23 mouse cellular contexts compared by ENCODE assay signal in genomic region chr13:55983851-55984250, GRCm38 (mm10).
DNase-seq lines count a peak whose midpoint lies in the region; ATAC-seq and TF ChIP-seq lines count a peak whose summit lies in the region.
"Had no signal": no experiment of that assay in that cellular context is flagged by ENCODE, and none has a peak within 500 bp of the region (broad histone marks: within the 10 kb centered on the region; RNA-seq: fewer than 3 reads in every experiment).

No protein-coding gene starts in this region.

- H3K4me3 ChIP-seq in kidney, postnatal 0 days (replicated peaks; ENCODE audit: low read depth, low read length) = no peak overlapping the region
- H3K4me3 ChIP-seq in midbrain, embryonic 14.5 days (replicated peaks; ENCODE audit: low read depth, low read length) = no peak overlapping the region
- no peak overlapping the region for H3K4me3 ChIP-seq in midbrain, embryonic 13.5 days (replicated peaks)
- no peak overlapping the region for H3K4me3 ChIP-seq in intestine, postnatal 0 days (ENCODE audit: low read depth, low read length)
- H3K4me3 ChIP-seq: embryonic facial prominence, embryonic 12.5 days; forebrain, embryonic 13.5 days; heart, embryonic 13.5 days; hindbrain, embryonic 12.5 days had no signal

- POLR2A ChIA-PET in Patski (lab: Charles Lee) = no interaction called here

- no peaks in the 10 kb centered on the region for H3K4me1 ChIP-seq in kidney, postnatal 0 days (replicated peaks; ENCODE audit: insufficient read depth, low read length)
- peaks cover 12% of the 10 kb centered on the region; the same call in 1 of the 2 replicates for H3K4me1 ChIP-seq in midbrain, embryonic 14.5 days (ENCODE audit: control insufficient read depth, insufficient read depth, low read length)
- peaks cover 24% of the 10 kb centered on the region for H3K4me1 ChIP-seq in midbrain, embryonic 13.5 days (replicated peaks)
- H3K4me1 ChIP-seq in intestine, postnatal 0 days (replicated peaks; ENCODE audit: control insufficient read depth, insufficient read depth, low read length) = no peaks in the 10 kb centered on the region

- H3K9ac ChIP-seq in kidney, postnatal 0 days (ENCODE audit: low read depth, low read length) = no peak overlapping the region
- H3K9ac ChIP-seq in midbrain, embryonic 14.5 days (replicated peaks; ENCODE audit: low read length) = no peak overlapping the region
- H3K9ac ChIP-seq in midbrain, embryonic 13.5 days (replicated peaks) = no peak overlapping the region
- no peak overlapping the region for H3K9ac ChIP-seq in intestine, postnatal 0 days (ENCODE audit: low read depth, low read length)
- H3K9ac ChIP-seq: embryonic facial prominence, embryonic 12.5 days; forebrain, embryonic 13.5 days; heart, embryonic 13.5 days; hindbrain, embryonic 12.5 days had no signal

- no peaks in the 10 kb centered on the region for H3K27me3 ChIP-seq in kidney, postnatal 0 days (ENCODE audit: insufficient read depth, low read length)
- H3K27me3 ChIP-seq in midbrain, embryonic 14.5 days (ENCODE audit: control insufficient read depth, insufficient read depth, low read length) = peaks cover 6% of the 10 kb centered on the region; the same call in 1 of the 2 replicates
- H3K27me3 ChIP-seq in midbrain, embryonic 13.5 days = peaks cover 38% of the 10 kb centered on the region
- H3K27me3 ChIP-seq in Patski = no peaks in the 10 kb centered on the region
- no peaks in the 10 kb centered on the region for H3K27me3 ChIP-seq in intestine, postnatal 0 days (replicated peaks; ENCODE audit: control insufficient read depth, insufficient read depth, low read length)

- DNase-seq in embryo, embryonic 11 days = peak; percentile 20
- no peak for DNase-seq in embryo, embryonic 9.5 days (ENCODE audit: extremely low spot score)
- no peak for DNase-seq in kidney, postnatal 0 days (ENCODE audit: low spot score)
- DNase-seq in kidney, postnatal 4 days = no peak
- peak; percentile 29 for DNase-seq in midbrain, embryonic 14.5 days
- DNase-seq in Patski (ENCODE audit: low read depth, low spot score) = no peak
- DNase-seq: adrenal gland, postnatal 25 days; B cell, adult 2 months; cerebellum, adult 2 months; cerebellum, postnatal 10 days; gastrocnemius, postnatal 36 days; heart, adult 11 months; heart, postnatal 36 days had no signal

- in situ Hi-C loops in Patski (cut with MboI; ENCODE audit: low pct_unique_long_range_greater_than_20kb) = no loop called here

- no peak for ATAC-seq in kidney, postnatal 0 days (replicated peaks; ENCODE audit: low FRiP score, low read depth)
- no peak for ATAC-seq in midbrain, embryonic 14.5 days (ENCODE audit: low FRiP score, low TSS enrichment)
- no peak for ATAC-seq in midbrain, embryonic 13.5 days
- peak; percentile 47 for ATAC-seq in Patski
- no peak for ATAC-seq in intestine, postnatal 0 days
- ATAC-seq: activated CD4-positive, CD25-positive, alpha-beta regulatory T cell, adult 4 months; CD4-positive, CD25-positive, alpha-beta regulatory T cell, adult 4 months; forebrain, embryonic 13.5 days; hindbrain, embryonic 16.5 days had no signal

- WGBS in kidney, postnatal 0 days = 47% methylated on average over 9 of the region's 9 CpGs
- 43% methylated on average over 9 of the region's 9 CpGs for WGBS in midbrain, embryonic 14.5 days
- WGBS in midbrain, embryonic 13.5 days = 45% methylated on average over 9 of the region's 9 CpGs
- 78% methylated on average over 9 of the region's 9 CpGs for WGBS in intestine, postnatal 0 days

- H3K27ac ChIP-seq in kidney, postnatal 0 days = no peak overlapping the region
- H3K27ac ChIP-seq in midbrain, embryonic 14.5 days (replicated peaks; ENCODE audit: low read depth, low read length) = no peak overlapping the region
- no peak overlapping the region for H3K27ac ChIP-seq in midbrain, embryonic 13.5 days
- H3K27ac ChIP-seq in intestine, postnatal 0 days (ENCODE audit: low read depth, low read length) = no peak overlapping the region
- H3K27ac ChIP-seq: embryonic facial prominence, embryonic 12.5 days; forebrain, embryonic 13.5 days; heart, embryonic 13.5 days; hindbrain, embryonic 12.5 days had no signal

- no peaks in the 10 kb centered on the region for H3K36me3 ChIP-seq in kidney, postnatal 0 days (ENCODE audit: insufficient read depth, low read length)
- no peaks in the 10 kb centered on the region for H3K36me3 ChIP-seq in midbrain, embryonic 14.5 days (ENCODE audit: control insufficient read depth, insufficient read depth, low read length)
- no peaks in the 10 kb centered on the region for H3K36me3 ChIP-seq in midbrain, embryonic 13.5 days
- no peaks in the 10 kb centered on the region for H3K36me3 ChIP-seq in intestine, postnatal 0 days (ENCODE audit: control insufficient read depth, insufficient read depth)
- H3K36me3 ChIP-seq: embryonic facial prominence, embryonic 12.5 days; G1E; heart, embryonic 13.5 days; hindbrain, embryonic 12.5 days had no signal

- CTCF ChIA-PET in Patski (lab: Charles Lee) = no interaction called here

- no peaks in the 10 kb centered on the region for H3K9me3 ChIP-seq in kidney, postnatal 0 days (replicated peaks; ENCODE audit: low read length)
- no peaks in the 10 kb centered on the region for H3K9me3 ChIP-seq in midbrain, embryonic 14.5 days (ENCODE audit: control insufficient read depth, low read length)
- H3K9me3 ChIP-seq in midbrain, embryonic 13.5 days = no peaks in the 10 kb centered on the region
- no peaks in the 10 kb centered on the region for H3K9me3 ChIP-seq in intestine, postnatal 0 days (ENCODE audit: control insufficient read depth)
- H3K9me3 ChIP-seq: embryonic facial prominence, embryonic 12.5 days; forebrain, embryonic 13.5 days; G1E; heart, embryonic 13.5 days; hindbrain, embryonic 12.5 days had no signal

- TF ChIP-seq CTCF in kidney, postnatal 0 days (IDR thresholded peaks at IDR 0.05; ENCODE audit: low read depth) = 0 out of 2 replicates have a peak, but pooled peaks have one; percentile 7
- no peak for TF ChIP-seq CTCF in Patski (IDR thresholded peaks at IDR 0.05)
- TF ChIP-seq CTCF in intestine, postnatal 0 days (IDR thresholded peaks at IDR 0.05; ENCODE audit: low read depth) = no peak

- no peak overlapping the region for H3K4me2 ChIP-seq in kidney, postnatal 0 days (ENCODE audit: low read length)
- no peak overlapping the region for H3K4me2 ChIP-seq in midbrain, embryonic 14.5 days (ENCODE audit: low read length)
- H3K4me2 ChIP-seq in midbrain, embryonic 13.5 days (replicated peaks) = no peak overlapping the region
- no peak overlapping the region for H3K4me2 ChIP-seq in intestine, postnatal 0 days (replicated peaks; ENCODE audit: low read depth)
- H3K4me2 ChIP-seq: embryonic facial prominence, embryonic 12.5 days; forebrain, embryonic 13.5 days; heart, embryonic 13.5 days; hindbrain, embryonic 12.5 days had no signal

Comparison
In these comparisons a context has a peak if more than half of its experiments do, and no peak if none do; other contexts are left out.
1. DNase-seq: peak in embryo, embryonic 11 days (single experiment) and midbrain, embryonic 14.5 days (single experiment); none in embryo, embryonic 9.5 days (single experiment), kidney, postnatal 0 days (single experiment), kidney, postnatal 4 days (0 of 2) and Patski (single experiment).